Mouse (Mus musculus): ENCODE measurements around the gene Panx2.

Gene Panx2

DNA sequence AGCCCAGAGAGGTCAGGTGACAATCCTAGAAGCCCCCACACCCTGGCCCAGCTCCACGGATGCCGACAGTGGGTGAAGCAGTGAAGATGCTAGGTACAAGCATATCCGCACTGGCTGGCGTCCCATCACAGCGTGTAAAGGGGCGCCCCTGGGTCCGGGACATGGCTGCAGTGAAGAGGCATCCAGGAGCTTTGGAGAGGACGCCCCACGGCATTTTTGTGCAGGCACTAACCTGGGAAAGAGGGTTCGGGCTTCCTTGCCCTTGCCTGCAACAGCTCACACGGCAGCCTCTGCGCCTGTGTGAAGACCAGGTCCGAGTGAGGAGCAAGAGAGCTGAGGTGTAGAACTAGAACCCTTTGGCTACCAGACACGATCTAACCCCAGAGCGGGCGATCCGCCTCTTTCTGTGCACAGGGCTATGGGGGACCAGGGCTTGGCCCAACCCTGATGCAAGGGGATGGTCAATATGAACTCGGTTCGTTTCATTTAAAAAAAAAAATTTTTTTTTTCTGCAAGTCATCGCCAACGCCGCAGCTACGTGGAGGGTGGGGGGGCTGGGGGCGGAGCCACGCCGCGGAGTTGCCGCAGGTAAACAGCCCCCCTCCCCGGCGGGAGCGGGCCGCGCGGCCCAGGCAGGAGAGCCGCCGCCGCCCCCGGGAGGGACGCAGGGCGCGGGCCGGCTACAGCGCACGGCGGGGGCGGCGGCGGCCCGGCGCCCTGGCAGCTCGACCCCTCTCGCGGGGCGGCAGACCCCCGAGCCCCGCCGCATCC, at the start of gene Panx2:
Panx2 (plus strand) TSS at position 574 of the 771 bp plus-strand sequence.
- peak; percentile 54 for DNase-seq

DNA sequence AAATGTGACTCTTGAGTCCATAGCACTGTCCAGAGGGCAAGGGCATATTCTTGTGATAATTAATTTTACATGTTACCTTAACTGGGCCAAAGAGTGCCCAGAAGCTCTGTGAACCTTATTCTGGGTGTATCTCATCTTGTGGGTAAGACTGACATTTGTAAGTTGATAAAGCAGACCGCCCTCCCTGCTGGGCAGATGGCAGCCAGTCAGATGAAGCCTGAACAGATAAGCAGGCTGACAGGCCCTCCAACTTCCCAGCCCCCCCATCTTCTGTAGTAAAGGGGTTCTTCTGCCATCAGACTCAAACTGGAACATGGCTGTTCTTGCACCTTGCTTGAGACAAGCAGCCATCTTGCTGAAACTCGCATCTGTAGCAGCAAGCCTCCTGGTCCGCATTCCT, 42.8 kb upstream of the Panx2 start:
- no peak for DNase-seq

DNA sequence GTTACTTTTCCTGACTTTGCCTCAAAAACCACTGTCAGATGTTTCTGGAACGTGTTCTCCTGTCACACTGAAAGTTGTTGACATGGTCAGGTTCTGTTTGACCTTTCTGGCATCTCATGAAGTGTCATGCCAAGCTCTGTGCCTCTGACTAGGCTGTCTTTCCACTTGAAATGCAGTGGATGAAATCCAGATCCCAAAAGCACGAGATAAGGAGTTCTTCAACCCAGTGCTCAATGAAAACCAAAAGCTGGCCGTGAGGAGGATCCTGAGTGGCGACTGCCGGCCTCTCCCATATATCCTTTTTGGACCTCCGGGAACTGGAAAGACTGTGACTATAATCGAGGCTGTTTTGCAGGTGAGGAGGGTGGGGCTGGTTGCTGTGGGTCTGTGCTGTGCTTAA, 39.4 kb upstream of the Panx2 start:
- DNase-seq, result no peak

DNA sequence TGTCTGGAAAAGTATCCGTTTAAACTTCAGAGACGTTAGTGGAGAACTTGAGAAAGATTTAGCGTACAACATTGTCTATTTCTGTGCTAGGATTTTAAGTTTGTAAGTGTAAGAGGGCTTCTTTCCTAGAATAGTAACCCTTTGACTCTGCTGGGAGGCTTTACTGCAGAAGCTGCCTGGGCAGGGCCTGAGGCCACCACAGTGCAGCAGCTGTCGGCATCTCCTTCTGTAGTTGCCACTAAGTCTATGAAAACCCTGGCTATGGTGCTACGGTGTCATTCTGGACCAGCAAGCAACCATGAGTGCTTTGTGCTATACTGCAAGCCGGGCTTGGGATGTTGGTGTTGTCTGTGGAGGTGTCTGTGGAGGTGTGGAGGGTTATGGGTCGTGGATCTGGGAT, 39.0 kb upstream of the Panx2 start:
- DNase-seq, result no peak

DNA sequence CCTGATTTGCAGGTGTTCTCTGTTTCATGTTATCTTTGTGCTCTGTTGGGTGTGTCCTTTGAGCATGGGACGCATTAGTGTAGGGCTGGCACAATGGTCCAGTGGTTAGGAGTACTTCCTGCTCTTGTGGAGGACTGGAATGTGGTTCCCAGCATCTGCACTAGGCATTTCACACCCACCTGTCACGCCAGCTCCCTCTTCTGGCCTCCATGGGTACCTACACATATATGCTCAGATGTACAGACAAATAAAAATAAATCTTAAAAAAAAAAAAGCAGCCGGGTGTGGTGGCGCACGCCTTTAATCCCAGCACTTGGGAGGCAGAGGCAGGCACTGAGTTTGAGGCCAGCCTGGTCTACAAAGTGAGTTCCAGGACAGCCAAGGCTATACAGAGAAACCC, 15.2 kb upstream of the Panx2 start:
- no peak for DNase-seq

DNA sequence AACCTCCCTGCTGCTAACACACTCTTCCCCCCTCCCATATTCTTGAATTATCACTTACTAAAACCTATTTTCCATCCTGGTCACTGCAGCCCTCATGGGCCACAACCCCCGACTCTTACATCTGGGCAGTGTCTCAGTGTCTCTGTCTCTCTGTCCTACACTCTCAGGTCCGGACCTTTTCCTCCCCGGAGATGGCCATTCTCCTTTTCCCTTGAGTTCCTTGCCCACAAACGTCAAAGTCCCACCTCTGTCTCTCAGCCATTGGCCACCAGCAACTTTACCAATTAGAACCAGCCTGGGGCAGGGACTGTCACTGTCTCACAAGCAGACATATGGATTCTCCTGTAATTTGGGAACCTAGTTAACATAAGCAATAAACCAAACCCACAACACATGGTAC, 13.2 kb upstream of the Panx2 start:
- DNase-seq, result no peak

DNA sequence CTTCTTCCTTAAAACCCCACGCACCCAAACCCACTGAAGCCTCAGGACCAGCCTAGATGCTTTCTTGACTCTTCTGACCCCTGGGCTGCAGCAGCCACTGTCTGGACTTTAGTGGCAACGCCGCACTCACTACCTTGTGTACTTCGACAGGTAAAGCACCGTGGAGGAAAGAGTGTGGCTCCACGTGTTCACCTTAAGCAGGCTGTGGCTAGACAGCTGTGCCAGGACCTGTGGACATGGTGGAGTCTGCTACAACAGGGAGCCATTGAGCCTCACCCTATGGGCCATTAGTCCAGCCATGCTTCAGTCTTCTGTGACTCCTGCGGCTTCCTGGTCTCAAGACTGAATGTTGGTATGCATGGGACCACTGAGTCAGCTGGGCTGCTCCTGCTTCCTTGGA, 4.9 kb upstream of the Panx2 start:
- DNase-seq, result no peak

DNA sequence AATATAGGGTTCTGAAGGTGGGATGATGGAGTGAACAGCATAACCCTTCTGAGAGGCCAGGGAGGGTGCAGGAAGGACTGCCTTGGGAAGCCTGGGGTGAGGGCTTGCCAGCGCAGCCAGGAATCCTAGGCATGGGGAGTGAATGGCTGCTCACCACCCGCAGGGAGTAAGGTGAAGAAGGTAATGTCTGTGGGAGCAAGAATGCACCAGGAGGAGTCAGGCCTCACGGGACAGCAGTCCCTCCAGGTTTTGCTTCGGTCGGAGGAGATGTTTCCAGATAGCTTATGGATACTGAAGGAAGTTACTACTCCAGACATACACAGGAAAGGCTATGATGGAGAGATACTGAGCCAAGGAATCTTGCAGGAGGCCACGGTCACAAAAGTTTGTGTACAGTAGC, 798 bp upstream of the Panx2 start:
- DNase-seq, result no peak

DNA sequence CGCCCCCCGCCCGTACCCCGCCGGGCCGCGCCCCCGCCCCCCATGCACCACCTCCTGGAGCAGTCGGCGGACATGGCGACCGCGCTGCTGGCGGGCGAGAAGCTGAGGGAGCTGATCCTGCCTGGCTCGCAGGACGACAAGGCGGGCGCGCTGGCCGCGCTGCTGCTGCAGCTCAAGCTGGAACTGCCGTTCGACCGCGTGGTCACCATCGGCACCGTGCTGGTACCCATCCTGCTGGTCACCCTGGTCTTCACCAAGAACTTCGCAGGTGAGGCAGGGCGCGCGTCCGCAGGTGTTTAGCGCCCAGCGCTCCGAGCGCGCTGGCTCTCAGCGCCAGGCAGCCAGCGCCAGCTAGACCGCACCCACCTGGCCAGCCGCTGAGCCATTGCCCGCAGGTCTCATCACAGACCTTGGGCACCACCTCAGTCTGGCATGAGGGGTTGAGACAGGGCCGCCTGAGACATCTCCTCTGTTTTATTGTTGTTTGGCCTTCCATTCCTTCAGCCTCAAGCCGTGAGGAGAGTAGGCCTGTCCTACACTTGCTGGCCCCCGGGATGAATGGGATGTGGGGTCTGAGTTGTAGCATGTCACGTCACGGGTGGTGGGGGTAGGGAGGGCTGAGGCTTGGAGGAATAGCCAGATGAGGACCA, 623 bp downstream of the Panx2 start:
- DNase-seq, result peak; percentile 73

DNA sequence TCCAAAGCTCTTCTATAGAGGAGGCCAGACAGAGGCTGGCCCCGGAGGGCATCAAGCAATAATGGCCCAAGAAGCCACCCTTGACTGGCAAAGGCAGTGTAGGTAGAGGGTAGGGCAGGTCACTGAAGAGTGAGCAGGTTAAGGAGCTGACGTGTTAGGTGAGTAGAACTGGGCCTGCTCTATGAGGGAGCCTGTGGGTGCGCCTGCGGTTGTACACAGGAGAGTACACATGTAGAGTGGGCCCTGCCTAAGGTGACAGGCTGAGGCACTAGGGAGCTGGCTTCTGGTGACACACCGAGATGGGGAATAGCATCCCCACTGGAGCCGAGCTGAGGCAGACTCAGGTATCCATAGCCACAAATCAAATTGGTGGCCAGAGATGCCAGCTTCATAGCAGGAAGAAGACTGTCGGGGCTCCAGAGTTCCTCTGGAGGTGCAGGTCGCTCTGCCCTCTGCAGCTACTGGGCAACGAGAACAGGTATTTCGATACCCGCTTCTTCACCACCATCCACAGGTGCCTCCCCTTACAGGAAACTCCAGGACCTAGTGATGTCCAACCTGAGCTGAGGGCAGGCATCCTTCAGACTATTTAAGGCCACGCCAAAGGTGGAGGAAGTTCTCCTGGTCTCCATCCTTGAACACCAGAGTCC, 1.4 kb downstream of the Panx2 start:
- no peak for DNase-seq

DNA sequence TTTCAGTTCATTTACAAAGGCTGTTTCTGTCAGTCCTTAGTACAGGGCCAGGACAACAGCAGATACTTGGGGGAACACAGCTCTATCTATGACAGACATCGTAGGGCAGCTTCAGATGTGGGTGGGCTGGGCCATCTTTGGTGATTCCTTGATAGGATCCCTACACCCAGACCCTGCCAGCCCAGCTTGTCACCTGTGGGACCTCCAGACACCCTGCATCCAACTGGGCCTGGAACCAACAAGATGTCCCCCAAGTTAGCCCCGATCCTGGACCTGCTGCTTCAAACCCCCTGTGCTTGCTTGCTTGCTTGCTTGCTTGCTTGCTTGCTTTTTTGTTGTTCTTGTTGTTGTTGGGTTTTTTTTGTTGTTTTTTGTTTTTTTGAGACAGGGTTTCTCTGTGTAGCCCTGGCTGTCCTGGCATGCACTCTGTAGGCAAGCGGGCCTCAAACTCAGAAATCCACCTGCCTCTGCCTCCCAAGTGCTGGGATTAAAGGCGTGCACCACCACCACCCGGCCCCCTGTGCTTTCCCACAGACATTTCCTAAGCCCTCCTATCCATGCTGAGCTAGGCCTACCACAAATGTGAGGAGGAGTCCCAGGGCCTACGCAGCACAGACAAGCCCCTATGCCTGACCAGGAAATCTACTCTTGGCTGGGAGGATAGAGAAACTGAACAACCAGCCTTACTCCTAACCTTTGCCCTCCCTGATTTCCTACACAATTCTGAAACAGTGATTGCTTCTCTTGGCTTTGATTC, 2.4 kb downstream of the Panx2 start:
- no peak for DNase-seq

DNA sequence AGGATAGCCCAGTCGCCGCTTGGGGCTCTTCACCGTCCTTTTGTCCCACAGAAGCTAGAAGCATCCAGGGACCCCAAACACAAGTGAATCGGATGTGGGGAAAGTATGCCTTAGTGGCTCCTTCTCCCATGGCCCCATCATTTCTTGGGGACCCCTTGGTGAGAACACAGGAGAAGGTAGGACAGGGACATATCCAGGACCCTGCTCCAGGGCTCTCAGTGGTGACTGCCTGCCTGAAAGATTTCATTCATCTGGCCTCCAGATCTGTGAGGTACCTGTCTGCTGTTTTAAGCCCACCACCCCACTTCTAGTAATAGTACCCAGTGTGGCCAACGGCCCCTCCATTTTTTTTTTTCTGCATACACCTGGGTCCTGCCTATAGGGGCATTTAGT, 3.0 kb downstream of the Panx2 start:
- DNase-seq, result no peak

DNA sequence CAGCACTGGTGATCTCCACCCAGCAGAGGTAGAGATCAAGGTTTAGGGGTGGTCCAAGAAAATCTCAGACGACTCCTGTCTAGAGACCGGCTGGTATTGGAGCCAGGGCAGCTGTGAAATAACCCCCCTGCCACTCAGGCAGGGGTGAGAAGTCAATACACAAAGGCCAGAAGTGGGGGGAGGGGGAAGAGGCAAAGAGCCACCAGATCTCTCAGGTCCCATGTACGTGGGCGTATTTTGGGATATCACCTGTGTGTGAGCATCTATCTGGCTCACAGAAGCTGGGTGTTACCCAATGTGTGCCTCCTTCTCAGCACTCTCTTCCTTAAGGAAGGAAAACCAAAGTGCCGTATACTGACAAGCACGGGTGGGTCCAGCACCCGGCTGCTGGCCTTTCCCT, 3.5 kb downstream of the Panx2 start:
- no peak for DNase-seq

DNA sequence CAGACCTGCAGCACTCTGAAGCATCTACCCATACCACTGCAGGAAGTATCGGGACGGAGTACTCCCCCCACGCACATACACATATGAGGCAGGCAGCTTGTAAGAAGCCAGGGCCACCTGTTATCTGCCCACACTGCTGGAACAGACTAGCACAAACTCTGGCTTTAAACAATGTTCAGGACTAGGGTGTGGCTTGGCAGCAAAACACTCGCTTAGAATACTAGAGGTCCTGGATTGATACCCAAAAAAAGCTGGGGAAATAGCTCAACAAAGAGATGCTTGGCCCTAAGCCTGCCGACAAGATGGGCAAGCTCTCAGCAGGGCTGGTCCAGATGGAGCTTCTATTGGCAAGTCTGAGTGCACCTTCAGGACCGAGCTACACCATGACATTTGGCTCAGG, 4.0 kb downstream of the Panx2 start:
- DNase-seq, result no peak

DNA sequence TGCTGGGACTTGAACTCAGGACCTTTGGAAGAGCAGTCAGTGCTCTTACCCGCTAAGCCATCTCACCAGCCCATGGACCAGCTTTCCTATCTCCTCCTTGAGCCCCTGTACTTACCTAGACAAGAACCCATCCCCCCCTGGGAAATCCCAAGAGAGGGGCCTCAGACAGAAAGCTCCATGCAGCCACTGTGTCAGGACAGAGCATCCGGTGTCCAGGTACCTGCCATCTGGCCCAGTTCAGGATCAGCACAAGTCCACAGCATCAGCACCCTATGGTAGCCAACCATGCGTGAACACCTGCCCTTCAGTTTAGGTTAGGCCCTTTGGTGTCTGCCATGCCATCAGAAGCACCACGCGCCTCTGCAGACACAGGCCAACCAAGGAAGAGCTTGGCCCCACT, 5.4 kb downstream of the Panx2 start:
- no peak for DNase-seq

DNA sequence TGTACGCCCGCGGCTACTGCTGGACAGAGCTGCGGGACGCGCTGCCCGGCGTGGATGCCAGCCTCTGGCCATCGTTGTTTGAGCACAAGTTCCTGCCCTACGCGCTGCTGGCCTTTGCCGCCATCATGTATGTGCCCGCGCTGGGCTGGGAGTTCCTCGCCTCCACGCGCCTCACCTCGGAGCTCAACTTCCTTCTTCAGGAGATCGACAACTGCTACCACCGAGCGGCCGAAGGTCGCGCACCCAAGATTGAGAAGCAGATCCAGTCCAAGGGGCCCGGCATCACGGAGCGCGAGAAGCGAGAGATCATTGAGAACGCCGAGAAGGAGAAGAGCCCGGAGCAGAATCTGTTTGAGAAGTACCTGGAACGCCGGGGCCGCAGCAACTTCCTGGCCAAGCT, 8.1 kb downstream of the Panx2 start:
- DNase-seq, result no peak

DNA sequence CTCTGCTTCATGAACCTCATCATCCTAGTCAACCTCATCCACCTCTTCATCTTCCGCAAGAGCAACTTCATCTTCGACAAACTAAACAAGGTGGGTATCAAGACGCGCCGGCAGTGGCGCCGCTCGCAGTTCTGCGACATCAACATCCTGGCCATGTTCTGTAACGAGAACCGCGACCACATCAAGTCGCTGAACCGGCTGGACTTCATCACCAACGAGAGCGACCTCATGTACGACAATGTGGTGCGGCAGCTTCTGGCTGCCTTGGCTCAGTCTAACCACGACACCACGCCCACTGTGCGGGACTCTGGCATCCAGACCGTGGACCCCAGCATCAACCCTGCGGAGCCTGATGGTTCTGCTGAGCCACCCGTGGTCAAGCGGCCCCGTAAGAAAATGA, 8.7 kb downstream of the Panx2 start:
- DNase-seq, result no peak

DNA sequence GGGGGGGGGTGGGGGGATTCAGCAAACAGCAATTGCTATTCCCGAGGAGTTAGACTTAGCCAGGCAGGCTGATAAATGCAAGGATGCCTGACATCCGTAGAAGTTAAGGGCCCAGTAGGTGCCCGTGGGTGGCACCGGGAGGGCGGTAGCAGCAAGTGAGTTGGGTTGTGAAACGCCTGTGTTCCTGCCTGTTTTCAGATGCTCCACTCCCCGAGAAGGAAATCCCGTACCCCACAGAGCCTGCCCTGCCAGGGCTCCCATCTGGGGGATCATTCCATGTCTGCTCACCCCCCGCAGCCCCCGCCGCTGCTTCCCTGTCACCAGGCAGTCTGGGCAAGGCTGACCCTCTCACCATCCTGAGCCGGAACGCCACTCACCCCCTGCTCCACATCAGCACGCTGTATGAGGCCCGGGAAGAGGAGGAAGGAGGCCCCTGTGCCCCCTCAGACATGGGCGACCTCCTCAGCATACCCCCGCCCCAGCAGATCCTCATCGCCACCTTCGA, 9.9 kb downstream of the Panx2 start:
- no peak for DNase-seq

DNA sequence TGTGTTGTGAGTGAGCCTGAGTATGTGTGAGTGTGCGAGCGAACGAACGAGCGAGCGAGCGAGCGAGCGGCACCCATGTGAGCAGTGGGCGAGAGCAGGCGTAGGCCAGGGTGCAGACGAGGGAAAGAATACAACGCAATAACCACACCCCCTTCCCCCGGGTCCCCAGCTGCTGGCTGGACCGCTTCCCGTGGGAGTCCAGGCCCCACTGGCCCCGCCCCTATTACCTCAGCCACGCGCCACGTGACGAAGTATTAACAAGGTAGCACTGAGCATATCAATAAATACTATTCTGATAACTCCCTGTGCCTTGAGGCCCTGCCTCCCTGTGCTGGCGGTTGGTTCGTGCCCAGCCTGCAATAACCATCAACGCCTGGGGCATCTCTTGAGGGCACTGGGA, 11.1 kb downstream of the Panx2 start:
- no peak for DNase-seq

DNA sequence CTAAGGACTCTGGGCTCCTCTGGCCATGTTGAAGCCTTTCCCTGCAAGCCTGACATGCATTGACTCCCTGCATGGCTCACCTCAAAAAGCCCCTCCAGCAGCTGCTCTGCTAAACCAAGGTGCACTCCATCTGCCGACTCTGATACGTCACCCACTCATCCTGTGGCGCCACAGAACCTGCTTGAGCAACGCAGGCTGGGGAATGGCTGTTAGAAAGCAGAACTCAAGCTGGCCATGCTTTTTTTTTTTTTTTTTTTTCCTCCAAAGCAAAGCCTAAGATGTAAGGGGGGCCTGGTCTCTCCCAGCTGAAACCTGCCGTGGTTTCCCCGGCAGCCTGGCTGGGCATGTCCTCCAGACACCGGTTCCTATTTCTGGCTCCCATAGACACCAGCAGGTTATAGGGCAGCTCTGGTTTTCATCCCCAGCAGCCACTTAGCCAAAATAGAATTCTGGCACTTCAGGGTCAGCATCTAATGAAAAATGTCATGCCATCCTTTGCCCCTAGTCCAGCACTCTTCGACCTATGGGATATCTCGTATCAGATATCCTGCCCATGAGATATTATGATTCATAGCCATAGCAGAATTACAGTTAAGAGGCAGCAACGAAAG, 14.6 kb downstream of the Panx2 start:
- DNase-seq, result no peak

DNA sequence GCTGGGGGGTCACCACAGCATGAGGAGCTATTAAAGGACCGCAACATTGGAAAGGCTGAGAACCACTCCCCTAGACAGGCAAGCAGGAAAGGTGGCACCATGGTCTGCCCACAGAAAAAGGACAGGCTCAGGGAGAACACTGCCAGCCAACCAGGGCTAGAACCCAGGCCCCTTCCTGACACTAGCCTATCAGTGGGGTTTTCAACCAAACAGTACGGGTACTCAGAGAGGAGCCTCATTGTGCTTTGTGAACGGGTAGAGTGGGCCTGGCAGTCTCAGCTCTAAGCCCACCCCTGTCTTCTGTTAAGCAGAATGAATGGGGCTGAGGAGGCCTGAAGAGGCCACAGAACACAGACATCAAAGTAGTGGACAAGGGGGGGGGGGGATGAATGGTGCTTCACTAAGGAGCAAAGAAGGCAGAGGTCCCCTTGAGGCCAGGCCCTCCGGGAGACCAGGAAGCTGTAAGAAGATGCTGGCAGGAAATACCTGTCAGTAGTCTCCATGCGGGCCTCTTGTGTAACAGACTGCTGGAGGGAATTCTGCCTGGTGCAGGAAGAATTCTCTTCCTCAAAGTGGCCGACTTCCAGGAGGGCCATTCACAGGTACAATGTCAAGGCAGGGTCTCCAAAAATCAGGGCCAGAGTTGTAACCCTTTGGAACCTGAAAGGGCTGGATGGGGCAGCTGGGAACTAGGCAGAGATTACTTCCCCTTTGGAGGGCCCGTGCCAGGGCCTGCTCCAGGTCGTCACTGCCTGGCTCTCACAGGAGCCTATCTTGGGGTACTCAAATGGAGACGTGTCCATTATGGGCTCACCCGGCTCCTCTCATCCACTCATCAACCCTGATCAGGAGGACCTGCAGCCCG, 15.3 kb downstream of the Panx2 start, which contains the start of gene Trabd:
Trabd (plus strand) TSS at position 512 of the 865 bp plus-strand sequence.
- peak; percentile 34 for DNase-seq

All from embryo, embryonic 11 days (tissue).